Mouse (Mus musculus) megakaryocyte, embryonic 14.5 days (primary cell): ENCODE measurements at regions not wholly inside any gene's neighbourhood (a gene's known extent, or its start where the extent isn't known, plus 50 kb on each side); places are given as distances from the start of the nearest gene placed in this dataset.

Experiments used
- FLI1 ChIP-seq: IDR thresholded peaks from 2 replicates; pipeline ENCODE4 v1.6.1; 2012; ENCODE audit warnings: low read length, inconsistent platforms, mixed read lengths
- GATA1 ChIP-seq: IDR thresholded peaks from 3 replicates; pipeline ENCODE4 v1.6.1; 2012; ENCODE audit warnings: mixed read lengths, low read length, inconsistent platforms, borderline replicate concordance

GRCm38 (mm10) chr3:69922792-69923418 lies 63.2 kb upstream of the Sptssb start:
- TF ChIP-seq GATA1 (no peak), FLI1 (no peak)
